Mouse (Mus musculus): ENCODE measurements around the gene 2010111I01Rik. TPM values are rescaled to one million over a fixed set of nuclear protein-coding genes. Genes with fewer than 3 reads are reported as not detected.
A peak's percentile ranks its signal among the peaks of the same experiment; 100 is the strongest.

2010111I01Rik gene
- polyA plus RNA-seq, 1 experiment from 2014 or later, result 93.5 TPM

DNA sequence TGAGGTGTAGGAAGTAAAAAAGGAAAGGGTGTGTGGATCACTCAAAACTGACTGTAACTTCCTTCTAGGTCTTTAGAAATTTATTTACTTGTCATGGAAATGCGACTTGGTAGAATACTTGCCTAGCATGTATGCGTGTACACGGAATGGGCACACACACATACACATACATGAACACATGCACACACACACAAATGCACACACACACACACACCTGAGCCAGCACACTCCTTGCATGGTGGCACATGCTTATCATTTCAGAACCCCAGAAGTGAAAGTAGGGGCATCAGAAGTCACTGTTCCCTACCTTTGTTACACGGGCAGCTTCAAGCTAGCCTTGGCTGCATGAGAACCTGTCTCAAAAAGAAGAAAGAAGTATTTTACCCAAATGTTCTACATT lies 311.7 kb downstream of the 2010111I01Rik start:
- 74% methylated on average over 4 of the region's 4 CpGs for WGBS
- Histone ChIP-seq H3K9ac (no peak overlapping the region), H3K4me2 (replicated peaks) (peak overlapping the region; percentile 38; the same call in 1 of the 2 replicates), H3K4me3 (replicated peaks) (peak overlapping the region; percentile 1; the same call in 1 of the 2 replicates), H3K36me3 (no peaks in the 10 kb centered on the region), H3K27me3 (replicated peaks) (no peaks in the 10 kb centered on the region), H3K4me1 (replicated peaks) (peaks cover 44% of the 10 kb centered on the region), H3K9me3 (no peaks in the 10 kb centered on the region), H3K27ac (no peak overlapping the region)
- no peak for ATAC-seq

DNA sequence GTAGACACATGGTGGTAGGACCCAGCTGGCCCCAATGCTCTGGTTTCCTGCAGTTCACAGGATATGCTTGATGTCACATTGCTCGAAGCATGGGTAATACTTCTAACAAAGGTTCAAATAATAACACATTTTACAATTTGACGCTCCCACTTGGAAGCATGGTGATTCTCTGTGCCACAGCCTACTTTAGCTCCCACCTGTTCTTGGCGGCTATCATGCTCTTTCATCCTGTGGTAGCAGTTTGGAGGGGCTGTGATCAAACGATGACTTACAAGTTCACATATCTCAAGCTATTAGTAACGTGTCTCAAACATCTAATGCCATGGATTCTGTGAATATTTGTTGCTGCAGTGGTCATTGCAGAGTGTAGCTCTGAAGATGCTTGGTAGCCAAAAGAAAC lies 312.6 kb downstream of the 2010111I01Rik start:
- WGBS, result 53% methylated on average over 5 of the region's 5 CpGs
- Histone ChIP-seq H3K9me3 (no peaks in the 10 kb centered on the region), H3K27ac (peak overlapping the region; percentile 85; the same call in 1 of the 2 replicates), H3K9ac (no peak overlapping the region), H3K4me3 (replicated peaks) (no peak overlapping the region), H3K4me1 (replicated peaks) (peaks cover 47% of the 10 kb centered on the region), H3K36me3 (peaks cover 3% of the 10 kb centered on the region; the same call in 1 of the 2 replicates), H3K27me3 (replicated peaks) (no peaks in the 10 kb centered on the region), H3K4me2 (replicated peaks) (peak overlapping the region; percentile 52)
- no peak for ATAC-seq

DNA sequence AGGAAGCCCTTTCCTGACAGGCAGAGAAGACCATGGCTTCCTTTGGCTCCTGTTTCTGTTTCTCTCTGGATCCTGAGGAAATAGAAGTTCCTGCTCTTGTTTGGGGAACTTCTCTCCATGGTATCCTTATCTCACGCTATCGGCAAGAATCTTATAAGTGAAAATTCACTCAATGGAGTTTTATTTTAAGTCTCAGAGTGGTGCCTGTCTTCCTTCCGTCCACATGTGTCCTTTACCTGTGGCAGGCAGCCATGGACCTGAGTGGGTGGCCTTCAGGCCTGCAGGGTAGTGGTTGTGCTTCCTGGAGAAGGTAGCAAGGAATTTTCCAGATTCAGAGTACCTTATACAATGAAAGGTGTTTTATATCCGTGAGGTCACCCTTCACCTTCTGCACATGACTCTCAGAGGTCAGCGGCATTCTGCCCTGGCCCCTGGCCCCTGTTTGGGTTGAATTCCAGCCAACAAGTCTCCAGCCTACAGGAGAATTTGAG lies 313.5 kb downstream of the 2010111I01Rik start:
- H3K4me3 ChIP-seq (replicated peaks), result peak overlapping the region; percentile 23; the same call in 1 of the 2 replicates
- no peaks in the 10 kb centered on the region for H3K27me3 ChIP-seq (replicated peaks)
- peaks cover 43% of the 10 kb centered on the region for H3K4me1 ChIP-seq (replicated peaks)
- 26% methylated on average over 5 of the region's 5 CpGs for WGBS
- peaks cover 6% of the 10 kb centered on the region for H3K36me3 ChIP-seq
- no peak for ATAC-seq
- H3K27ac ChIP-seq, result peak overlapping the region; percentile 85
- H3K9me3 ChIP-seq, result no peaks in the 10 kb centered on the region
- peak overlapping the region; percentile 17; the same call in 1 of the 2 replicates for H3K9ac ChIP-seq
- H3K4me2 ChIP-seq (replicated peaks), result peak overlapping the region; percentile 52

DNA sequence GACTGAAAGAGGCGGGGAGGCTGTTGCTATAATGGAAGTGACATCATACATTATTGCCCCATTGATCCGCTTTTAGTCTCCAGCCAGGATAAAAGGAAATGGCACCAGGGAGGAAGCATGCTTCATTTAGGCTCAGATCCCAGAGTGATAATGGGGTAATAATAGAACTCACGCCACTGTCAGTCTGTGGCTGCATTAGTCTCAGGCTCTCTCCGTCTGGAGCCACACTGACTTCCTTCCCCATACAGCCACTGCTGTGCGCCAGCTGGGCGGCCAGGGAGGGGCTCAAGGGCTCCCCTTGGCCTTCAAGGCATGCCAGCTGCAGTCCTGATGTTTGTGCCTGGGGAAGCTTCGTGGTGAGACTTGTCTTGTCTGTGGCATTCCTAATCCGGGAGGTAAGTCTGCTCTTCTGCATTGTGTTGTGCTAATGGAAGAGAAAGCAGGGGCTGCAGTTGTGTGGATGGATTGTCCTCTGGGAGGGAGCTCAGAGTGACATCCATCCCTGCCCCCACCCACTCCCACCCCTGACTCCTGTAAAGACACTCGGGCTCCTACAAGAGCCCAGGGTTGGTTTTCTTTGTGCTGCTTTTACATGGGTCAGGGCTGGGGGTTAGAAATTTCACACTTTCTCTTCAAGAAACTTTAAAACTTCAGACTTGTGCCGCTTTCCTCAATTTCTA lies 314.2 kb downstream of the 2010111I01Rik start:
- peak overlapping the region; percentile 52 for H3K4me2 ChIP-seq (replicated peaks)
- peak overlapping the region; percentile 23 for H3K4me3 ChIP-seq (replicated peaks)
- peak overlapping the region; percentile 85 for H3K27ac ChIP-seq
- H3K27me3 ChIP-seq (replicated peaks), result no peaks in the 10 kb centered on the region
- WGBS, result 16% methylated on average over 10 of the region's 10 CpGs
- H3K36me3 ChIP-seq, result peaks cover 12% of the 10 kb centered on the region
- H3K9me3 ChIP-seq, result no peaks in the 10 kb centered on the region
- ATAC-seq, result peak; percentile 73
- peak overlapping the region; percentile 24; the same call in 1 of the 2 replicates for H3K9ac ChIP-seq
- H3K4me1 ChIP-seq (replicated peaks), result peaks cover 43% of the 10 kb centered on the region

DNA sequence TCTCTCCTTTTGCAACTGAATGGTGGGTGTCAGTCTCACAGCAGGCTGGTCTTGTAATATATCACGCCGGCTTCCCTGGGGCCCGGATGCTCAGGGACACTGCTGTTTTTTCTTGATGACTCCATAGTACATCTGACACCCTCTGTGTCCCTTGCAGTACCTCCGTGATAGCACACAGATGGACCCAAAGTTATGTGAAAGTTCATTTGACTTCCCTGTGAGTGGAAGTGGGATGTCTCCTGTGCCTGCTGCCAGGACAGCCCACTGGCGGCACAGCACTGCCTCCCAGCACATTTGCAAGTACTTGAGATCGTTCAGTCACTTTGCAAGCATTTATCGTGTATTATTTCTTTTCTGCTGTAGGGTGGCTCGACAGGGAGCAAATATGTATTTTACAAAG lies 315.1 kb downstream of the 2010111I01Rik start:
- WGBS, result 42% methylated on average over 8 of the region's 8 CpGs
- no peaks in the 10 kb centered on the region for H3K27me3 ChIP-seq (replicated peaks)
- peak overlapping the region; percentile 23 for H3K4me3 ChIP-seq (replicated peaks)
- peak overlapping the region; percentile 85; the same call in 1 of the 2 replicates for H3K27ac ChIP-seq
- H3K4me2 ChIP-seq (replicated peaks), result peak overlapping the region; percentile 52
- H3K36me3 ChIP-seq, result peaks cover 13% of the 10 kb centered on the region
- H3K4me1 ChIP-seq (replicated peaks), result peaks cover 43% of the 10 kb centered on the region
- no peak for ATAC-seq
- peak overlapping the region; percentile 12; the same call in 1 of the 2 replicates for H3K9ac ChIP-seq
- H3K9me3 ChIP-seq, result no peaks in the 10 kb centered on the region

DNA sequence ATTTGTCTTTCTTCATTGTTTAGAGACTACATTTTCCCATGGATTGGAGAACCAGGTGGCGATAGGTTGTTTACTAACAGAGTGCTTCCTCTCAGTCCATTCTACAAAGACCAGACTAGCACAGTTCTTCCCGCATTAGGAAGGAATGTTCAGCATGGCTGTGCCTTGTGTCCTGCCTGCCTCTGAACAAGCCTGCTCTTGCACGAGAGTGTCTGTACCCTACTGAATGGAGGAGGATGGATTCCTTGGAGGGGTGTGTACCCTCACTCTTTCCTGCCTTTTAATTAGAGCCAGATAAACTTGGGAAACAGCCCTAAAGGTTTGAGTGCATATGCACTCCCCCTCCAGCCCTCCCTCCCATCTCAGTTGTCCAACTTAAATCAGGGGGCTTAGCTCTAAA lies 315.7 kb downstream of the 2010111I01Rik start:
- Histone ChIP-seq H3K9me3 (no peaks in the 10 kb centered on the region), H3K4me2 (replicated peaks) (peak overlapping the region; percentile 38), H3K36me3 (peaks cover 19% of the 10 kb centered on the region), H3K4me3 (replicated peaks) (no peak overlapping the region), H3K9ac (no peak overlapping the region), H3K27ac (no peak overlapping the region), H3K27me3 (replicated peaks) (no peaks in the 10 kb centered on the region), H3K4me1 (replicated peaks) (peaks cover 43% of the 10 kb centered on the region)
- ATAC-seq, result no peak
- WGBS, result 23% methylated on average over 3 of the region's 3 CpGs

DNA sequence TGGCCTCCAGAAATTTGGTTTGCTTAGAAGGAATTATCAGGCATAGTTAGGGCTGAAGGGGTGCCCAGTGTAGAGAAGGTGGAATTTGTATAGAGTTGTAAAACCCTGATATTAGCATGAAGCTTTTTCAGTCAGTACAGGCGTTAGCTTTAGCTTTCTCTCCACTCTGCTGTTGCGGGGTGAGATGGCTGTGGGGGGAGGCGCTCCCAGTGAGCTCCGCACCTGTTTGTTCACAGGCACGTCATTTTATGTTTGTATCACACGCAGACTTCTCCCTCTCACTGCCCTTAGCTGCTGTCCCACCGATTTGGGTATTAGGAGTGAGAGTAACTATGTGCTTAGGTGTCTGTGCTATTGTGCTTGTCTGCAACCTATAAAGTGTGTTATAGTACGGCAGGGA lies 316.5 kb downstream of the 2010111I01Rik start:
- Histone ChIP-seq H3K27ac (no peak overlapping the region), H3K9ac (no peak overlapping the region), H3K4me2 (replicated peaks) (no peak overlapping the region), H3K27me3 (replicated peaks) (no peaks in the 10 kb centered on the region), H3K4me3 (replicated peaks) (no peak overlapping the region), H3K4me1 (replicated peaks) (peaks cover 43% of the 10 kb centered on the region), H3K36me3 (peaks cover 21% of the 10 kb centered on the region), H3K9me3 (no peaks in the 10 kb centered on the region)
- ATAC-seq, result no peak
- WGBS, result 60% methylated on average over 8 of the region's 8 CpGs

DNA sequence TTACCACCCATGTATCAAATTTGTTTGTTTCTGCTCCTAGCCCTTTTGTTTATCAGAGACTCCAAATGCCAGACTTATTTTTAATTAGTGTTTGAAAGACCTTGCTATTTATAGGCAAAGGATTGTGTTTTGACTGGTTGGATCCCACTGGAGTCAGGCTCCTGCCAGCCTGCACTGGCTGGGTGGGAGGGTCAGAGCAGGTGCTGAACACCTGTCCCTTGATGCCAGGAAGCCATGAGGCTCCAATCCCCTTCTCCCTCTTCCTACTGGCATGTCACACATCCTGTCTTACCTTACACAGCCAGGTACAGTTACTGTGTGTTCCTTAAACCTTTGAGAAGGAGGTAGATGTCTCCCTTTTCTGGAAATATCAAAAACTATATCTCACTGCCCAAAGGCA lies 318.5 kb downstream of the 2010111I01Rik start:
- H3K27ac ChIP-seq, result no peak overlapping the region
- no peak for ATAC-seq
- peaks cover 33% of the 10 kb centered on the region for H3K4me1 ChIP-seq (replicated peaks)
- H3K27me3 ChIP-seq (replicated peaks), result no peaks in the 10 kb centered on the region
- H3K4me2 ChIP-seq (replicated peaks), result no peak overlapping the region
- no peak overlapping the region for H3K9ac ChIP-seq
- peaks cover 28% of the 10 kb centered on the region for H3K36me3 ChIP-seq
- no peak overlapping the region for H3K4me3 ChIP-seq (replicated peaks)
- H3K9me3 ChIP-seq, result no peaks in the 10 kb centered on the region

DNA sequence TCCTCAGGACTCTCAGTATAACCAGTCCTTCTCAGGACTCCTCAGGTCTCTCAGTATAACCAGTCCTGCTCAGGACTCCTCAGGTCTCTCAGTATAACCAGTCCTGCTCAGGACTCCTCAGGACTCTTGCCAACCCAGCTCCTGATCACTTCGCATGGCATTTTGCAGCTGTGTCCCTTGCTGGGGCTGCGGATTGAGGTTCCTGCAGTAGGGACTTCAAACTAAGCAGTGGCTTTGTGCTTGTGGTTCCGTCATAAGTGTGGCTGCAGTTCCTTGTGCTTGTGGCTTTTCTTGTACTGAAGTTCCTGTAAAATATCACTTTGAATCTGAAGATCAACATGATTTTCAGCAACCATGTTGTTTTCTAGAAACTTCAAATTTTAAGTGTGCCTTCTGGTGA lies 320.1 kb downstream of the 2010111I01Rik start:
- no peak overlapping the region for H3K4me2 ChIP-seq (replicated peaks)
- H3K27ac ChIP-seq, result no peak overlapping the region
- peaks cover 24% of the 10 kb centered on the region for H3K4me1 ChIP-seq (replicated peaks)
- H3K36me3 ChIP-seq, result peaks cover 34% of the 10 kb centered on the region
- H3K9ac ChIP-seq, result no peak overlapping the region
- 97% methylated on average over 3 of the region's 3 CpGs for WGBS
- H3K9me3 ChIP-seq, result no peaks in the 10 kb centered on the region
- H3K27me3 ChIP-seq (replicated peaks), result no peaks in the 10 kb centered on the region
- ATAC-seq, result no peak
- H3K4me3 ChIP-seq (replicated peaks), result no peak overlapping the region

DNA sequence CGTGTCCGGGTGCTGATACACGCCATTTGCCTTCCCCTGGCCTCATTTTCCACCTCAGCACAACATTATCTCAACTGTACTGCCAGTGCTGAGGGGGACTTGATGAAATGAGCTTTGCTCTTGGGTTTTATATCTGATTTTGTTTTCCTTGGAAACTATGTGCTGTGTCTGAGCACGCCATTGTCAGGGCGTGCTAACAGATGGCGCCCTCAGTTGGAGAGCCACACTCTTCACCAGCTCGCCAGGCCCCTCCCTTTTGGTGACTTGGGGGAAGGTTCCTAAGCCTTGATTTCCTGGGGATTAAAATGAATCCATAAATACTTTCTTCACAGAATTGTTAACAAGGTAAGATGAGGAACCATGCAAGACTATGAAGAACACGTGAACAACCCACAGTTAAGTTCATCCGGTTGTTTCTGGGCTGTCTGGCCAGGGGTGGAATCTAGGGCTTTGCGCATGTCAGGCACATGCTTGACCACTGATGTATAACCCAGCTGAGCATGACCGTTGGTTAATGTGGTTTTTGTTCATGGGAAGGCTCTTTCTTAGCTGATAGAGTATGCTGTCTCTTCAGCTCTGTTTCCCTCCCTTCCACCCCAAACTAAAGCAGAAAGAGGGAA lies 321.9 kb downstream of the 2010111I01Rik start:
- H3K4me3 ChIP-seq (replicated peaks), result no peak overlapping the region
- no peak overlapping the region for H3K4me2 ChIP-seq (replicated peaks)
- H3K27ac ChIP-seq, result no peak overlapping the region
- no peak for ATAC-seq
- peaks cover 11% of the 10 kb centered on the region; the same call in 1 of the 2 replicates for H3K4me1 ChIP-seq (replicated peaks)
- no peak overlapping the region for H3K9ac ChIP-seq
- WGBS, result 89% methylated on average over 11 of the region's 11 CpGs
- peaks cover 43% of the 10 kb centered on the region for H3K36me3 ChIP-seq
- H3K27me3 ChIP-seq (replicated peaks), result no peaks in the 10 kb centered on the region
- no peaks in the 10 kb centered on the region for H3K9me3 ChIP-seq

DNA sequence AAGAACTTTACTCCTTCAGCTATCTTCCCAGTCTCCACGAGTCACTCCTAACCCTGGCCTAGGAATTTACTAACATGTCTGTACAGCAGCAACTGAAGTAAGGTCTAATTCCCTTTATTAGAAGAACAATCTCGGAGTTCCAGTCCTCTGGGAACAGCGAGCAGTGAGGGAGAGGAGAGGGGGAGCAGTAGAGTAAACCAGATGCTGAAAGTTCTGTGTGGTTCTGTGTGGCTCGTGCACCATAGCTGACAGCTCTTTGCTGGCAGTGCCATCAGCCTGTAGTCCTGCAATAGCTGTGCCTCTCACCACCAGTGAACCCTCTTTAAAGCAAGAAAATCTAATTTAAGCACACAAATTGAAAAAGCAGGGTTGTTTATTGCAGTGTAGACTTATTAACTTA lies 324.5 kb downstream of the 2010111I01Rik start:
- H3K4me3 ChIP-seq (replicated peaks), result no peak overlapping the region
- ATAC-seq, result no peak
- H3K27ac ChIP-seq, result peak overlapping the region; percentile 10; the same call in 1 of the 2 replicates
- no peak overlapping the region for H3K4me2 ChIP-seq (replicated peaks)
- WGBS, result 47% methylated on average over 4 of the region's 4 CpGs
- peaks cover 22% of the 10 kb centered on the region for H3K4me1 ChIP-seq (replicated peaks)
- no peak overlapping the region for H3K9ac ChIP-seq
- H3K9me3 ChIP-seq, result no peaks in the 10 kb centered on the region
- no peaks in the 10 kb centered on the region for H3K27me3 ChIP-seq (replicated peaks)
- peaks cover 36% of the 10 kb centered on the region for H3K36me3 ChIP-seq

DNA sequence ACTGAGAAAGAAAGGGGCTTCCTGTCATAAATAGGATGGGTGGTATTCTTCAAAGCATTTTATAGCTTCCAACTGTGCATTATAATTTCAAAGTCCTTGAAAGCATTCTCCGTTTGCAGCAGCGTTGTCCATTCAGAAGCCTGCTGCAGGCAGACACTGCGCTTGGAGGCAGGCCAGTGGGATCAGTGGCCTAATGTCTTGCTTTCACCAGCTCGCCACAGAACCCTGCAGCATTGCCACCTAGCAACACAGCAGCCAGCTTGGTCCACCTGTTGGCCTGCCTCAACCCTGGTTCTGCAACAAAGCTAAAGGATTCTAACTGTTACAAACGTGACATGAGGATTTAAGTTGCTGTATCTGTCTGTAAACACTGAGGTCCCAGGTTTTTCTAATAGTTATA lies 325.0 kb downstream of the 2010111I01Rik start:
- WGBS, result 56% methylated on average over 5 of the region's 5 CpGs
- Histone ChIP-seq H3K27me3 (replicated peaks) (no peaks in the 10 kb centered on the region), H3K9me3 (no peaks in the 10 kb centered on the region), H3K9ac (no peak overlapping the region), H3K36me3 (peaks cover 35% of the 10 kb centered on the region), H3K4me2 (replicated peaks) (no peak overlapping the region), H3K4me3 (replicated peaks) (no peak overlapping the region), H3K27ac (no peak overlapping the region), H3K4me1 (replicated peaks) (peaks cover 27% of the 10 kb centered on the region)
- ATAC-seq, result no peak
